Mouse (Mus musculus) inflammation-experienced regulatory T-cells (primary cell): Measurements from ENCODE around the gene Erc2. TPM values are rescaled to one million over a fixed set of nuclear protein-coding genes. Genes with fewer than 3 reads are reported as not detected.

Source experiments
- polyA plus RNA-seq, 2 experiments: library from polyadenylated mRNA; unstranded; fragments of 100-300 nt; shearing (Covaris generic); gene quantifications; one replicate each; pipeline ENCODE4 v1.2.1; 2017

The Erc2 gene
- polyA plus RNA-seq = 1 to 10 TPM in 1 of 2 experiments, under 1 TPM in 1; 0.51 to 1.4 TPM

DNA sequence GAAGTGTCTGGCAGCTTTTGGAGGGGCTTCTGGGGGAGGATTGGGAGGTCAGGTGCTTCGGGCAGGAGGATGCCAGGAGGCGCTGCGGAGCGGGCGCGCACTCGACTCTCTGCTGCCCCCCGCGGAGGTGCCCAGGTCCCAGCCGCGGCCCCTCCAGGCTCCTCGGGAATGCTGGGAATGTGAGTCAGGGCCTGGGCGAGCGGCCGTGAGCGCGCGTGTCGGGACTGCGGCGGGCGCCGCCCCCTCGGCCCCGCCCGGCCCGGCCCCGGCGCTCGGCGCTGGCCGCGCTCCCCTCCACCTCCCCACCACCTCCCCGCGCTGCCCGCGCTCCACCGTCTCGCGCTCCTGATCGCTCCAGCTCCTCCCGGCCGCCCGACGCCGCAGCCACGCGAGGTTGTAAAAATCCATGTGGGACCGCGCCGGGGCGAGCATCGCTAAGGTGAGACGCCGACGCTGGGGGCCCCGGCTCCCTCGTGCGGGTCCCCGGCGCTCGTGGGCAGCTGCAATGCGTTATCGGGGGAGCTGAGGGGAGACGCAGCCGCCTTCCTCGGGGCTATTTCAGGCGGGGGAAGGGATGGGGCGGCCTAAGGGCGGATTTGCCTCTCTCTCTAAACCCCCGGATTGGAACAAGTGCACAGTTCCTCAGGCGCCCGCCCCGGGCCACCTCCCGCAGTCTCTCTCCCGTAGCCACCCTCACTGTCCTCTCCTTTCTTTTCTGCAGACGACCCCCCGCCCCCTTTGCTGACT is at the start of gene Erc2:
Erc2 (plus strand) TSS at position 253 of the 747 bp plus-strand sequence.

DNA sequence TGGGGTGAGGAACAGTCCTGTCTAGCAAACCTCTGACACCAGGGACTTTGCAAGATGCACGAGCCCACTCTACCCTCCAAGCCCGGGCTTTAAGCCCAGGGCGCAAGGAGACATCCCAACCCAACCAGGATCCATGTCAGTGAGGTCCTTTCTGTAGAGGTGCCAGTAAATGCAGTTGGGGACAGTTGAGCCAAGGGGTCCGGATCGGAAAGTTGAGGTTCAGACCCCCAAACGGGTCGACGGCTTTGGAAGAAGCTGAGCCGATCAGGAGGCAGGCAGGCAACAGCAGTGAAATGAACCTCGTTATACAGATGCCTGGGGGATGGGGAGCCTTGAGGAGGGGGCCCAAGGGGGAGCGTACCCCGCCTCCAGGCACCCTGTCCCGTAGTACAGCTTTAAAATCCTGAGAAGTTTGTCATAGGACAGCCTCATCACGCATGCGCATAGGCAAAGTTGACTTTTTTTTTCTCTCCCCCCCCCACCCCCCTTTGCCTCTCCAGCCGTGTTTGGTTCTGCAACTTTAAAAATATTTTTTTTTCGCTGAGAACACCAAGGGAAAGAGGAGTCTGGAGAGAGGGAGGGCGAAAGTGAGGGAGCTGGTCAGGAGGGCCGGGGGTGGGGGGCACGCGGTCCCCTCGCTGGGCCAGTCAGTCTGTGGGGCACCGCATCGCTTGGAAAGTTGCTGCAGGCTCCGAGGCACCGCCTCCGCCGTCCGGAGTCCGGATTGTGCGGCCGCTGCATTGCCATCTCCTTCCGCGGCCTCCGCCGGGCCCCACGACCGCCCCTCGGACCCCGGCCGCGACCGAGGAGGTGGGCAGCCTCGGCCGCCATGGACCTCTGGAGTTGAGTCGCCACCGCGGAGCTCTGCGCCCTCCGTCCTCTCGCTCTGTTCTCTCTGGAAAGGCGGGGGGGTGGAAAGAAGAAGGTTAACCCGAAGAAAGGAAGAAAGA is 882.1 kb downstream of the Erc2 start, which contains the start of gene Wnt5a:
Wnt5a (plus strand) TSS at position 650 of the 950 bp plus-strand sequence.

Other genes starting within 250 kb of the Erc2 start
- gene Fam208a, start 193.6 kb upstream of the Erc2 start, polyA plus RNA-seq = 10 to 100 TPM; 28.2 to 35.0 TPM
- 10 to 100 TPM; 15.4 to 17.9 TPM for gene Ccdc66, start 114.0 kb upstream of the Erc2 start, polyA plus RNA-seq